Mouse (Mus musculus) stomach, adult 2 months (tissue): ENCODE data around the gene Acot7. TPM values are rescaled to one million over a fixed set of nuclear protein-coding genes. Genes with fewer than 3 reads are reported as not detected.

Source experiments
- polyA plus RNA-seq: library from polyadenylated mRNA; depleted of rRNA; stranded (reverse); fragments of >200 nt; gene quantifications from 2 replicates; pipeline ENCODE4 v1.2.3, GENCODE M21; 2012; rRNA removed

Gene Acot7
- 20.9 and 22.8 TPM in 2 replicates for polyA plus RNA-seq

GRCm38 (mm10) chr4:152177537-152178343 lies at the start of gene Acot7:
Gene Acot7, plus strand, starts transcription at chr4:152178134.

DNA sequence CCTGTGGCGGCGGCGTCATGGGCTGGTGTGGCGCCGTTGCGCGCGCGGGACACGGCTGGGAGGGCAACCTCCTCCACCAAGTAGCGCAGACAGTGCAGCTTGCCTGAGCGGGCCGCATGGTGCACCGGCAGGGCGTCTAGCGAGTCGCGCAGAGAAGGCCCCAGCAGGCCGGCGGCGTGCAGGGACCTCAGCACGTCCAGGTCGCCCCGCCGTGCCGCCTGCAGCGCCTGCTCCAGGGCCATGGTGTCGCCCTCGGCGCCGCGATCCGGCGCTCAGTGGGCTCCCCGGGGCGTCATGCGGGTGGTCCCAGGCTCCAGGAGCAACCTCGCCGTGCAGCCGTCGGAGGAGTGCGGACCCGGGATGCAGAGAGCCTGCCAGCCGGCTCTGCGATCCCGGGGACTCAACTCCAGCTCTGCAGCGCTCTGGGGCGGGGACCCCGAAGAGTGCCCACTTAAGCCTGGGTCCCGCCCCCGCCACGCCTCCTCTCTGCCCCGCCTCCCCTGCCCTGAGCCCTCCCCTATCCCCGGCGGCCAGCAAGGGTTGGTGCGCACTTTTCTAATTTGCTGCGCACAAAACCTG lies 25.9 kb upstream of the Acot7 start, which contains the start of gene Espn:
Gene Espn, minus strand, starts transcription at position 406 of the 579 bp plus-strand sequence.

DNA sequence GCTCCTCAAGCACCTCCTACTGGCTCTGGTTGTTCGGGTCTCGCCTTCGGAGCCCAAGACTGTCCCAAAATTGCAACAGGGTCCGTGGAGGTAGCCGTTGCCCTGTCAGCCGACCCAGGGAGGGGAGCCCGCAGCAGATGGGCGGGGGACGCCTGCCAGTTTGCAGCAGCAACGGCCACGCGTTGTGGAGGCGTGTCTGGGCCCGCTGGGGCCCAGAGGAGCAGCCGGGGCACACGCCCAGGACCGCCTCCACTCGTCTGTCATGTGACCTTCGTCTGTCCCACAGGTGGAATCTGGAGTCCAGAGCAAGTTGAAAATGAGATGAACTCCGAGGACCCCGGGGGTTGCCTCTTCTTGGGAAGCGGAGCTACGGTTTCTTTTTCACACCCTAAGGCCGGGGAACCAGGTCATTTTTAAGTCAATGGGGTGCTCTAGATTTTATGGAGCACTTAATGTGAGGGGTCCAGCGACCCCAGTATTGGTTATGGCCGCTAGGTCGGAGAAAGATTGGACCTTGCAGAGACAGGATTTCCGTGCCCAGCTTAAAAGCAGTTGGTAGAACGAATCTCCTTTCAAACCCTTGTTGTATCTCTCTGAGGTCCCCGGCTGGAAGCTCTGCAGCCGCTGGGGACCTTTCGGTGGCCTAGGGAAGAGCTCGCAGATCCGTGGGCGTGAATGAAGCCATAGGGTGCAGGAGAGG lies 19.2 kb upstream of the Acot7 start, which contains the start of gene Hes2:
Gene Hes2, plus strand, starts transcription at position 283 of the 700 bp plus-strand sequence.

GRCm38 (mm10) chr4:152273621-152274236 lies 95.8 kb downstream of the Acot7 start, which contains the start of gene Gpr153:
Gene Gpr153, plus strand, starts transcription at chr4:152274232.

GRCm38 (mm10) chr4:152291562-152291961 lies 113.6 kb downstream of the Acot7 start, which contains the start of gene Hes3:
Gene Hes3, minus strand, starts transcription at chr4:152291662.

GRCm38 (mm10) chr4:152296874-152297861 lies 119.2 kb downstream of the Acot7 start, which contains the start of gene Icmt:
Gene Icmt, plus strand, starts transcription at chr4:152297227.

GRCm38 (mm10) chr4:152318517-152319234 lies 140.7 kb downstream of the Acot7 start, which contains the start of gene Rnf207:
Gene Rnf207, minus strand, starts transcription at chr4:152318993.

Other genes starting within 250 kb of the Acot7 start
- 30.7 and 31.8 TPM in 2 replicates for gene Dnajc11, start 244.4 kb upstream of the Acot7 start, polyA plus RNA-seq
- 24.8 and 27.2 TPM in 2 replicates for gene Thap3, start 189.1 kb upstream of the Acot7 start, polyA plus RNA-seq
- 5.0 and 7.2 TPM in 2 replicates for gene Phf13, start 181.9 kb upstream of the Acot7 start, polyA plus RNA-seq
- 26.2 and 55.1 TPM in 2 replicates for gene Klhl21, start 169.3 kb upstream of the Acot7 start, polyA plus RNA-seq
- 8.3 and 10.3 TPM in 2 replicates for gene Zbtb48, start 150.5 kb upstream of the Acot7 start, polyA plus RNA-seq
- 0.05 TPM in 1 of 2 replicates, not detected in the other for gene Tas1r1, start 139.6 kb upstream of the Acot7 start, polyA plus RNA-seq
- 8.2 and 8.6 TPM in 2 replicates for gene Nol9, start 138.8 kb upstream of the Acot7 start, polyA plus RNA-seq
- gene Plekhg5, start 105.6 kb upstream of the Acot7 start, polyA plus RNA-seq, result 13.5 and 14.7 TPM in 2 replicates
- gene Tnfrsf25, start 62.2 kb upstream of the Acot7 start, polyA plus RNA-seq, result 3.6 and 4.1 TPM in 2 replicates
- 35.6 and 61.3 TPM in 2 replicates for gene Espn, start 25.8 kb upstream of the Acot7 start, polyA plus RNA-seq
- gene Hes2, start 19.3 kb upstream of the Acot7 start, polyA plus RNA-seq, result 1.4 and 2.2 TPM in 2 replicates
- 9.9 and 15.4 TPM in 2 replicates for gene Gpr153, start 96.1 kb downstream of the Acot7 start, polyA plus RNA-seq
- gene Hes3, start 113.5 kb downstream of the Acot7 start, polyA plus RNA-seq, result not detected in 2 replicates
- gene Icmt, start 119.1 kb downstream of the Acot7 start, polyA plus RNA-seq, result 12.2 and 15.1 TPM in 2 replicates
- 2.5 and 2.9 TPM in 2 replicates for gene Rnf207, start 140.9 kb downstream of the Acot7 start, polyA plus RNA-seq
- 3.8 and 6.2 TPM in 2 replicates for gene Rpl22, start 147.6 kb downstream of the Acot7 start, polyA plus RNA-seq
- 0.38 and 0.61 TPM in 2 replicates for gene Chd5, start 160.5 kb downstream of the Acot7 start, polyA plus RNA-seq